Mouse (Mus musculus) mouse embryonic stem cell (cell line): ENCODE measurements around the gene Anxa6.

Experiments used
- in situ Hi-C, 2 experiments: fragments of 300-500 bp; cut with MboI; formaldehyde crosslinking; loops; 1 replicate in 1 of 2; 3 replicates in 1 of 2; pipeline ENCODE4 v1.14.3; 2019 to 2020; ENCODE audit warnings: low sequenced_read_pairs in 2 of 2, low pct_unique_long_range_greater_than_20kb in 1 of 2, mixed read lengths in 1 of 2; ENCODE audit not compliant: unreplicated experiment in 1 of 2

Gene Anxa6

GRCm38 (mm10) chr11:55033040-55033660, at the start of gene Anxa6:
Gene Anxa6, minus strand, starts transcription at chr11:55033445.
- in situ Hi-C loops = no loop called here

DNA sequence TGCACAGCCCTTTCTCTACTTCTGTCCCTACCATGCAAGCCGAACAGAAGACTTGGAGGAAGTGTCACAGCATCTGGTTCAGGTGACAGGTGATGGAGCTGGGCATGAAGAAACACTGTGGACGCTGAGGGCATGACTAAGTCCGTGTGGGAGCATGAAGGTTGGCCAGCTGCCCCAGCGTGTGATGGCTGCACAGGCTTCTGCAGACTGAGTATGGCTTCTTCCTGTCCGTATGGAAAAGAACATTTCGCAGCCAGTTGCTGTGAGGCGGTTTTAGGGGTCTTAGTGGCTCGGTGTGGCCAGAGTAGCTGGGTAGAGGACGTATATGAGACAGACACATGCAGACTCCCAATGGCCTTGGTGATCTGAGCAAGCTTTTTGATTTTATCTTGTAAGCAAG, 48.0 kb upstream of the Anxa6 start:
- in situ Hi-C loops = no loop called here

DNA sequence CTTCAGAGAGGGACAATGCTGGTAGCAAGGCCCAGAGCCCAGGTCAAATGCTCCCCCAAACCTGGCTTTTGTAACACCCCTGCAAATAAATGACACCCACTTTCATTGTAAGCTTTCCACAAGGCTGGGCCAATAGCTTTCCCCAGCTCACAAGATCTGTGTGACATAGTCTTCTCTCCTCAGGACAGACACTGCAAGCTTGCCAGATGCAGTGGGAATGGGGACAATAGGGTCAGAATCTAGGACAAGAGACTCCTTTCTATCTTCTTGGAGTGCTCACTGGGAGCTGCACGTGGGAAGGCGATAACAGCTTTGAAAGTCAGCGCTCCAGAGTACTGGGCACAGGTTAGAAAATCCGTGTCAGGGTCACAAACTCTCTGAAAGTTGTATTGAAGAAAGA, 45.9 kb upstream of the Anxa6 start:
- in situ Hi-C loops = no loop called here

DNA sequence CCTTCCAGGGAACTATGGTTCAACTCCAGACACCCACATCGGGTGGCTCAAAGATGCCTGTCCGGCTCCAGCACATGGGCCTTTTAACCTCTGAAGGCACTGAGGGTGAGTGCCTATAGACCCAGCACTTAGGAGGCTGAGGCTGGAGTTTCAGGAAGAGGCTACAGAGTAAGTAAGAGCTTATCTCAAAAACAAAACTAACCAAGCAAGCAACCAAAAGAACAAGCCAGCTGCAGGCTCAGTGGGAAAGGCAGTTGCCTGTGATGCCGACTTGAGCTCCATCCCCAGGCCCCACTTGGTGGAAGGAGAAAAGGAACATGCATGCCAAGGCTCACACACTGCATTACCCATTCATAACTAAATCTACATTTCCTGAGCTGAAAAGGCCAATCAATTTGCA, 45.3 kb upstream of the Anxa6 start:
- in situ Hi-C loops = no loop called here

DNA sequence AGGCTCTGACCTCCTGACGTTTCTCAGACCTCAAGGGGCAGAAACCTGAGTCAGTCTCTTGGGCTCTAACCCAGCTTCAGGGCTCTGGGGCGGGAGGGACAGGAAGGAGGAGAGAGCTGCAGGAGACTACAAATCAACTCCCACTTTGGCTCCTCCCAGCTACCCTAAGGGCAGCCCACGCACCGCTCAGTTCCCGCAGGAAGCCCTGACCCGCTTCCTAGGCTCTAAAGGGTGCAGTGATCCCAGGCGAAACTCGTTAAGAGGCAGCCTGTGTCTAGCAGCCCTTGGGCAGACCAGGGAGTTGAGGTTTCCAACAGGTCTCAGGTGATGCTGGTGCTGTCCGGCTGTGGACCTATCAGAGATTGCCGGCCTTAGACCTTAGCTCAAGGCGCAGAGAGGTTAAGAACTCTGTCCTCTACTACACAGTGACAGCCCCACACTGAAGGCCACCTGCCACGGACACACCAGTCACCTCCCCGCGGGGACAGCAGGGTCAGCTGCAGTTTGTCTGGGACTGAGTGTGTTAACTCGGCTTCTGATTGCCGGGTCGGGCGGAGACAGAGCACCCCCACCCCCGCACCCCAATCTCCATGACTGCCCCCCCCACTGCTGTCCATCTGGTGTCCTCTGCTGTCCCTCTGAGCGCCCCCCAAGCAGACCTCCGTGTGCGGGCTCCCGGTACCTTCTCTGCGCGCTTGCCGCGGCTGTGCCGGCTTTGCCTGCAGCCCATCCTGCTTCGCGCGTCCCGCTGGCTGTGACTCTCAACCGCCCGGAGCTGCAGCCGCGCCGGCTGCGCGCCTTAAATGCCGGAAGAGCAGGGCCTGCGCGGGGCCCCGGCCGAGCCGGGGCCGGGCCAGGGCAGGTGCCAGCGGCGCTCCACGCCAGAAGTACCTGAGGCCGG, 44.3 kb upstream of the Anxa6 start, which contains the start of gene Ccdc69:
TSS of gene Ccdc69 (minus strand) at position 801 of the 901 bp plus-strand sequence.
- in situ Hi-C loops = no loop called here

DNA sequence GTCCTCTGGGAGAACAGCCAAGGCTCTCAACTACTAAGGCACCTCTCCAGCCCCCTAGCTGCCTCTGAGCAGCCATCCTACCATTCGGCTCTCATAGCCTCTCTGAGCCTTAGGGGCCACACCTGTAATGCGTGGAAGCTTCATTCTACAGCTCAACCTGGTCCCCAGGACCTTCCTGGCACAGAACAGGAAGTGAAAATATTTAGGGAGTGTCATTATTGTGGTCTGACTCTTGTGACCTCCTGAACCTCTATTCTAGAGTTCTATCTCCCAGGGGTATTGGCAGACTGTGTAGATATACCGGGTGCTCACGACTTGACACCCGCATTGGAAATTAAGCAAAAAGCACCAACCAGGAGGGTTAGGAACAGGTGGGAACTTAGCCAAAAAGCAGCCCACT, 43.0 kb upstream of the Anxa6 start:
- in situ Hi-C loops = no loop called here

DNA sequence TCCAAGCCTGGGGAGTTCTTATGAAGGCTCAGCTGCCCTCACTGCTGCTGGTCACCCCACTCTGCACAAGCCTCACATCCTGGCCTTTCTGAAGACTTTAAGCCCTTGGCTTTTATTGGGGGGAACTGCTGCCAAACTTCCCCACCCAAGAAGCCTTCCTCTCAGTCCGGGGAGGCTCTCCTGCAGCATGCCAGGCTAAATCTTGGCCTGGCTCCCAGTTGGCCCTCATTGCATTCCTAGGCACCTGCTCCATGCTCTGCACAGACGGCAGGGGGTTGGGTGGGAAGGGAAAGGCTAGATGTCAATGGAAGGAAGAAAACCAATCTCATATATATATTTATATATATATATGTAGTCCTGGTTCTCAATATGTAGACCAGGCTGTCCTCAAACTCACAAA, 42.4 kb upstream of the Anxa6 start:
- in situ Hi-C loops = no loop called here

DNA sequence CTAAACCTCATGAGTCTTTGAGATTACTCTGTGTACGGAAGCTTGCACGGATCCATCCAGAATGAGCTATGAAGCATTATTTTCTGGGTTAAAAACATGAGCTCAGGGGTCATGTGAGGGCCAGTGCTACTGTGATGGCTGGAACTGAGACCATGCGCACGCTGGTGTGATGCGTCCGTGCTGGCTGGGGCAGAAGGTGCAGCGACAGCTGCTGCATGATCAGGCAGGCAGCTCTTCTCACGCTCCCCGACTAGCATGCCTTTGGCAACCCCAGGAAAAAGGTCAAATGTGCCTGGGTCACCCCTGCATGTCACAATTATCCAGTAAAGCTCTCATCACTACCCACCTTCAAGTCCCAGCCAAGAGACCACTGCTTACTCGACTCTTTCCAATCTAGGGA, 39.9 kb upstream of the Anxa6 start:
- in situ Hi-C loops = no loop called here

GRCm38 (mm10) chr11:55072467-55072866, 39.2 kb upstream of the Anxa6 start:
- in situ Hi-C loops = no loop called here

GRCm38 (mm10) chr11:55071344-55071743, 38.1 kb upstream of the Anxa6 start:
- in situ Hi-C loops = no loop called here

GRCm38 (mm10) chr11:55069023-55069422, 35.8 kb upstream of the Anxa6 start:
- in situ Hi-C loops = no loop called here

DNA sequence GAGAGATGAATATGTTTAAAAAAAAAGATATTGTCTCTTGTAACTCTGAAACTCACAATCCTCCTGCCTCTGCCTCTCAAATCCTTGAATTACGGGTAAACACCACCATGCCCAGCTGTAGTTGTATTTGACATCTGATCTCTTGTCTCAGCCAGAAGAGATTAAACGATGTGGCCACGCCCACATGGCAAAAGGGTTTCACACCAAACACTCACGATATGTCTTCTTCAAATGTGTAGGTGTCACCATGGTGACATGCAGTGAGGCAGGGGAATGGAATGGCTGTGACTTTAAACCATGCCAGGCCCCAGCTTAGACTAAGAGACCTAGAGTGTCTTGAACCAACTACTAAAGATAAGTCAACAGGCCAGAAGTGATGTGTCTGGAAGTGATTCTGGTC, 33.7 kb upstream of the Anxa6 start:
- in situ Hi-C loops = no loop called here

DNA sequence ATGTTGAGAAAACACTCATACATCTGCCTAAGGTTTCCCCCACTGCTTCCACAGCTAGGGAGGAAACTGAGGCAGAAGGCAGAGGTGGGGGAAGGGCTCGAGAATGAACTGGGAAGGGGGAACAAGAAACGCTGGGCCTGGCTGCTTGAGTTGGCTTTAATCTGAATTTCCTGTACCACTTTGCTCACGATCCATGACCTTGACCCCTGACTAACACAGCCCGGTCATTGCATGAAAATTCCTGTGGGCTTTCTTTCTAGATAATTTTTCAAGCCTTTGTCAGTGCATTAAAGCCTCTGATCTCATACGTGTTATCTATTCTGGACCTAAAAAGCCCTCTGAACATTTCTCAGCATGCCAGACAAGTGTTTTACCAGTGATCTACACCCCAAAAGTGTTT, 29.6 kb upstream of the Anxa6 start:
- in situ Hi-C loops = no loop called here

DNA sequence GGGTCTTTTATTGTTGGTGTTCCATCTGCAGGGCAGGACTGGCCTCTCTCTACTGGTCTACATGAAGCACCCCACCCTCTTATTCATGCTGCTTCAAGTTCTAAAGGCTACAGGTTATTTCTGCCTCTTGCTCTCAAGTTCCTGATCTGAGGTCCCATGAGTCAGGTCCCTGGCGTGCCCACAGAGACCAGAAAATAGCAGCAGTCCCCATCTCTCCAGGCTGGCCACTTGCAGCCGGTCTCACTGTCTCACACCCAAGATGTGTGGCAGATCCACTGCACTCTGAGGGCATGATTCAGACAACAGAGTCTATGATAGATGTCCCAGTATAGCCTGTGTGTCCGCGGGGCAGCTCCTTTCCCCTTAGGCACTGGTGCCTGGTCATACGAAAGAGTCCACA, 27.6 kb upstream of the Anxa6 start:
- in situ Hi-C loops = no loop called here

- in situ Hi-C loops = no loop called here
Measured at GRCm38 (mm10) chr11:55057511-55057910, 24.3 kb upstream of the Anxa6 start.

- in situ Hi-C loops = no loop called here
Measured at GRCm38 (mm10) chr11:55050837-55051510, 17.7 kb upstream of the Anxa6 start.

- in situ Hi-C loops = loop anchor here in 1 of 2 experiments (10.0 kb wide), 1 partner anchor 118 kb away; no protein-coding TSS in a partner anchor
Measured at GRCm38 (mm10) chr11:55046600-55046999, 13.4 kb upstream of the Anxa6 start.

- in situ Hi-C loops = loop anchor here (5.0 to 10.0 kb wide), 3 partner anchors 44 to 123 kb away; no protein-coding TSS in a partner anchor
Measured at GRCm38 (mm10) chr11:55041348-55041747, 8.1 kb upstream of the Anxa6 start.

- in situ Hi-C loops = no loop called here
Measured at GRCm38 (mm10) chr11:55039591-55039990, 6.3 kb upstream of the Anxa6 start.
